Mouse (Mus musculus) megakaryocyte, embryonic 14.5 days (primary cell): Measurements from ENCODE around the gene Rtn2. TPM values are rescaled to one million over a fixed set of nuclear protein-coding genes. Genes with fewer than 3 reads are reported as not detected.

ENCODE experiments used
- H3K27me3 ChIP-seq: replicated peaks from 2 replicates; pipeline ENCODE3; 2012; ENCODE audit warnings: inconsistent platforms
- H3K36me3 ChIP-seq: replicated peaks from 2 replicates; pipeline ENCODE3; 2012; ENCODE audit warnings: low read length, inconsistent platforms, mixed read lengths
- H3K4me1 ChIP-seq: 2 replicates; pipeline ENCODE4 v1.6.1; 2012; ENCODE audit warnings: inconsistent platforms
- H3K4me3 ChIP-seq: replicated peaks from 2 replicates; pipeline ENCODE3; 2012; ENCODE audit warnings: moderate library complexity, mild to moderate bottlenecking, inconsistent platforms
- H3K9me3 ChIP-seq: 2 replicates; pipeline ENCODE4 v1.6.1; 2012; ENCODE audit warnings: inconsistent platforms
- FLI1 ChIP-seq: IDR thresholded peaks from 2 replicates; pipeline ENCODE4 v1.6.1; 2012; ENCODE audit warnings: low read length, inconsistent platforms, mixed read lengths
- GATA1 ChIP-seq: IDR thresholded peaks from 3 replicates; pipeline ENCODE4 v1.6.1; 2012; ENCODE audit warnings: mixed read lengths, low read length, inconsistent platforms, borderline replicate concordance
- polyA plus RNA-seq: library from polyadenylated mRNA; stranded (reverse); fragments of >175 nt; gene quantifications from 2 replicates; pipeline ENCODE4 v1.2.3, GENCODE M21; 2012; ENCODE audit warnings: low replicate concordance; ENCODE audit not compliant: insufficient read depth

Gene Rtn2
- polyA plus RNA-seq, 1 experiment: 6.1 TPM

DNA sequence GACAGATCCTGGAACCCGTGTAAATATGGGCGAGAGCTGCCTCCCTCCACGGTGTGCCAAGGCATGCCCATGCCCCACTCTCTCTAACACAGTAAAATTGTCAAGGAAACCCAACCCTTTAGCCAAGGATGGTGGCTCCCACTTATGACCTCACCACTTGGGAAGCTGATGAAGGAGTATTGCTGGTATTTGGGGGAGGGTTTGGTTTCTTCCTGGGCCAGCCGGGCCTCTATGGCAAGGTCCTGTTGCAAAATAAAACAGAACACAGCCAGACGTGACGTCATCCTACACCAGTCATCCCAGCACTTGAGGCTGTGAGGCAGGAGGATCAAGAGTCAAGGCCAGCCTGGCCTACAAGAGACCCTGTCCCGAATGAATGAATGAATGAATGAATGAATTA, 56.2 kb downstream of the Rtn2 start:
- H3K27me3 ChIP-seq: peaks cover 17% of the 10 kb centered on the region
- H3K4me1 ChIP-seq: peaks cover 85% of the 10 kb centered on the region
- H3K9me3 ChIP-seq: no peaks in the 10 kb centered on the region
- TF ChIP-seq GATA1: no peak
- no peak for TF ChIP-seq FLI1
- H3K36me3 ChIP-seq: peaks cover 28% of the 10 kb centered on the region
- no peak overlapping the region for H3K4me3 ChIP-seq

DNA sequence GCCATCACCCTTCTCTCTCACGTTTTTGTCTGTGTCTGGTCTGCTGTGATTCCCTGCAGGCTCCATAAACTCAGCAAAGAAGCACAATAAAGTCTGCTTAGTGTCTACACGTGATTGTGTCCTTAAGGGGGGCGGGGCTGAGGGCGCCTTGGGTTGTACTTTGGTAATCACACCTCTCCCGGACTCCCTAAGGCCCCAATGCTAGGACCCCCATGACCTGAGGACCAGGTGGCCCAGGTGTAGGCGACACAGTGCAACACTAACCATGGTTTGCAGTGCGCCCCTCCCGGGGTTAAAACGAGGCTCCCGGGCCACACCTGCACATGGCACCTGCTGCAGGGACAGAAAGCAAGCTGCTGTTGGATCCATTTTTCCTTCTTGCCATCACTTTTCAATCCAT, 58.8 kb downstream of the Rtn2 start:
- peaks cover 17% of the 10 kb centered on the region for H3K27me3 ChIP-seq
- H3K36me3 ChIP-seq: peaks cover 23% of the 10 kb centered on the region
- H3K4me1 ChIP-seq: peaks cover 85% of the 10 kb centered on the region
- TF ChIP-seq FLI1 (no peak), GATA1 (no peak)
- H3K9me3 ChIP-seq: no peaks in the 10 kb centered on the region
- H3K4me3 ChIP-seq: no peak overlapping the region

DNA sequence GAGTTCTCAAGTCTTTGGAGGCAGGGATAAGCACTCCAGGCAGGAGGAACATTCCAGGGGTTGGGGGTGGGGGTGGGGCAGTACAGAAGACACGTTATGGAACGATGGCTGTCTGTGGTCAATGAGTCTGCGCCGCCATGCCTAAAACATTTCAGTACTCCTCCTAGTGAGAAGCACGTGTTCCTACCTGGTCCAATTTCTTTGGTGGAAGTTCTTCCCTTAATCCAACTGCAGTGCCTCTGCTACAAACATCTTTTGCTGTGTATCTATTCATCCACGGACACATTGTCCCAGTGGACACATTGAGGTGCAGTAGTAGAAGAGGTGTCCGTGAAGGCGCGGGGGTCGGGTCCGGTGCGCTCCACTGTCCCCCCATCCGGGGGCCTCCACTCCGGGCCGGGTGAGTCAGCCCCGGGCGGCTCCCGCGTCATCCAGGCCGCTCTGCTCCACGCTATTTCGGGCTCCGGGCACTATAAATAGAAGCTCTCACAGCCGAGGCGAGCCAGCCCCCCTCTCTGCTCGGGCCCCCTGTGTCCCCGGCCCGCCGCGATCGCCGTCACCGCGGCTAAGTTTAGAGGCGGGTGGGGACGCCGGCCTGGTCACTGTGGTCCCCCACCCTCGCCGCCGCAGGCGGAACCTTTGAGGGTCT, 59.5 kb downstream of the Rtn2 start:
- H3K4me1 ChIP-seq: peaks cover 79% of the 10 kb centered on the region
- H3K36me3 ChIP-seq: peaks cover 20% of the 10 kb centered on the region
- TF ChIP-seq FLI1 (no peak), GATA1 (no peak)
- no peaks in the 10 kb centered on the region for H3K9me3 ChIP-seq
- H3K4me3 ChIP-seq: peak overlapping the region; percentile 90
- peaks cover 17% of the 10 kb centered on the region for H3K27me3 ChIP-seq

DNA sequence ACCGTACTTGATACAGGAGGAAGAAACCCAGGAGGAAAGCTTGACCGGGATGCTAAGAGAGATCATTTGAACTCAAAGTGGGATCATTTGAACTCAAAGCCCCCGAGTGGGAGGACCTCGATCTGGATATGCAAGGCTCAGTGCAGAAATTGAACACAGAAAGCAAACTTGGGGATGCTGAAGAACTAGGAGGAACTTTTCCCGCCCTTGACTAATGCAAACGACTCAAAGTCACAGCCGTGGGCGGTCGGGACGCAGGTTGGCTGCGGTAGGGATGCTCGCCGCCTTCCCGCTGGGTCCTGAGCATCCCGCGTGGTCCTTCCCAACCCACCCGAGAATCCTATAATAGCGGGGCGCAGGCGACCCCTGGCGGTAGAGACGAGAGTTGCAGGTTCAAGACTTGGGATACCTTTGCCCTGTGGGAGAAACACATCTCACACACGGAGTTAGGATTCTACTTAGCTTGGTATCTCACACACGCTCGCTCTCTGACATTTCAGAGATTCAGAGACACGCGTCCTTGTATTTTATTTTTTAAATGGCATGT, 60.1 kb downstream of the Rtn2 start:
- Histone ChIP-seq H3K4me3 (peak overlapping the region; percentile 90), H3K36me3 (peaks cover 14% of the 10 kb centered on the region), H3K27me3 (peaks cover 17% of the 10 kb centered on the region), H3K9me3 (no peaks in the 10 kb centered on the region), H3K4me1 (peaks cover 72% of the 10 kb centered on the region)
- no peak for TF ChIP-seq FLI1
- no peak for TF ChIP-seq GATA1

DNA sequence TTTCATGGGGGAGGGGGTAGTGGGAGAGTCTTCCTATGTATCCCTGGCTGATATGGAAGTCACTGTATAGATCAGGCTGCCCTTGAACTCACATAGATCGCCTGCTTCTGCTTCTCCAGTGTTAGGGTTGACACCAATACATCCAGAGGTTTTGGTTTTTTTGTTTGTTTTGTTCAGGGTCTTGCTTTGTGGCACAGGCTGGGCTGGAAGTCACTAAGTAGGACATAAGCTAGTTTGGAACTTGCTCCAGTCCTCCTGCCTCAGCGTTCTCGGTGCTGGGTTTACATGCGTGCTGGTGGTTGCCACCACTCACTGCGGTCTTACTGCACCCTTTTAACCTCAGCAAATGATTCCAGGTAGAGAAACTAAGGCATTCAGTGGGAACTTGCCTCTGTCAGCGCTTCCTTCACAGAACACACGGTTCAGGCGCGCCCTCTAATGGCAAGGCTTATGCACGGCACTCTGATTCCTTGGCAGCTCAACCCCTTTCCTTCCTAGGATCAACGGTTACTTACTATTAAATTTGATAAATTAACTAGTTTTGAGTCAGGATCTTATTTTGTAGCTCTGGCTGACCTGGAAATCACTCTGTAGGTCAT, 60.9 kb downstream of the Rtn2 start:
- Histone ChIP-seq H3K4me3 (peak overlapping the region; percentile 90), H3K9me3 (no peaks in the 10 kb centered on the region), H3K36me3 (peaks cover 11% of the 10 kb centered on the region), H3K27me3 (peaks cover 17% of the 10 kb centered on the region), H3K4me1 (peaks cover 65% of the 10 kb centered on the region)
- TF ChIP-seq GATA1 (no peak), FLI1 (no peak)

DNA sequence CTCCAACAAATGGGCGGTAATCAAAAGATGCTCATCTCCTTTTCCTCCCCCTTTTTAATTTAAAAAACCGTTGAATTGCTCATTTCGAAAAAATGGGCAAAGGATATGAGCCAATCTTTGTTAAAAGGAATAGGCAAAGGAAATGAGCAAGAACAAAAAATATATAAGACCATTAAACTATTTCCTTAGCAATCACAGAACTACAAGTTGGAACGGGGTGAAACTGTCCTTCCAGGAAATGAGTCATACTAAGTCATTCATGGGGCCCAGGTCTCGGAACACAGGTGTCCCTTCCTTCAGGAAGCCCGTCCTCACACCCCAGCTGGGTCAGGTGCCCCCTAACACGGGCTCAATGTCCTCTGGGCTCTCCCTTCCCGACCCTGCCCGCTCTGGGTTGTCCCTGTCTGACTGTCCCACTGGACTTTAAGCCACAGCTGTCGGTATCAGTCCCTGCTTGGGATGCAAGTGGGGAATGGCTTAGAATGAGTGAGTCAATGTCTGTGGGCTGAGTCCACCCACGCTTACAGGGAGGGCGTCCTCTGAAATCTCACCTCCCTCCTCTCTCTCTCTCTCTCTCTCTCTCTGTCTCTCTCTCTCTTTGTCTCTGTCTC, 61.9 kb downstream of the Rtn2 start, which contains the start of gene Ercc1:
Gene Ercc1, plus strand, starts transcription at position 542 of the 611 bp plus-strand sequence.
- peaks cover 17% of the 10 kb centered on the region for H3K36me3 ChIP-seq
- H3K9me3 ChIP-seq: no peaks in the 10 kb centered on the region
- H3K27me3 ChIP-seq: peaks cover 17% of the 10 kb centered on the region
- peaks cover 58% of the 10 kb centered on the region for H3K4me1 ChIP-seq
- TF ChIP-seq GATA1: no peak
- no peak for TF ChIP-seq FLI1
- peak within 1 kb of the TSS; percentile 96 for H3K4me3 ChIP-seq

DNA sequence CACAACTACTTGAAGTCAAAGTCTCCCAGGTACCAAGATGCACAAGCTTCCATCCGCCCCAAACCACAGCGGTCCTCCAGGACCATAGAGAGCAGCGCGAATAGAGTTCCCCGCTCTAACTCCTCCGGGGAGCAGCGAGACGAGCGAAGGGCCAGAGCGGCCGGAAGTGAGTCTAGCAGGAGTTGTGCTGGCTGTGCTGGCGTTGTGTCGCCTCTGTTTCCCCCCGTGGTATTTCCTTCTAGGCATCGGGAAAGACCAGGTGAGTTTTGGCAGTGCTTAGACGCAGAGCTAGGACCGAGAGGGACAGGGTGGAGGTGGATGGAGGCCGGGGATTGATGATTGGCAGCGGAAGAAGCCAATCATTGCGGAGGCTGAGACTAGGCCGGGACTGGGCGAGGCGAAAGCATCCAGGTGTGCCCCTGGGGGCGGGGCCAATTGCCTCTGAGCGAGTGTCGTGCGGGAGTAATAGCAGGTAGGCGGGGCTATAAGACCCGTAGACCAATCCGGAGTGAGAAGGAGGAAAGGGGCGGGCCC, 62.6 kb downstream of the Rtn2 start:
- TF ChIP-seq GATA1 (no peak), FLI1 (no peak)
- peaks cover 53% of the 10 kb centered on the region for H3K4me1 ChIP-seq
- H3K36me3 ChIP-seq: peaks cover 21% of the 10 kb centered on the region
- H3K27me3 ChIP-seq: peaks cover 17% of the 10 kb centered on the region
- H3K4me3 ChIP-seq: peak overlapping the region; percentile 96
- H3K9me3 ChIP-seq: no peaks in the 10 kb centered on the region

Other genes with a start within 250 kb of the Rtn2 start
- not detected in 2 replicates for gene Rsph6a, start 227.9 kb upstream of the Rtn2 start, polyA plus RNA-seq
- gene Dmwd, start 206.4 kb upstream of the Rtn2 start, polyA plus RNA-seq: 13.4 and 30.3 TPM in 2 replicates
- 7.7 and 25.2 TPM in 2 replicates for gene Dmpk, start 198.8 kb upstream of the Rtn2 start, polyA plus RNA-seq
- 11.5 and 23.2 TPM in 2 replicates for gene Six5, start 188.0 kb upstream of the Rtn2 start, polyA plus RNA-seq
- gene Gm4969, start 164.3 kb upstream of the Rtn2 start, polyA plus RNA-seq: not detected in 2 replicates
- 28.9 and 35.0 TPM in 2 replicates for gene Fbxo46, start 162.8 kb upstream of the Rtn2 start, polyA plus RNA-seq
- gene Qpctl, start 133.3 kb upstream of the Rtn2 start, polyA plus RNA-seq: 5.0 and 11.8 TPM in 2 replicates
- 50.5 and 69.4 TPM in 2 replicates for gene Snrpd2, start 132.9 kb upstream of the Rtn2 start, polyA plus RNA-seq
- 1.2 TPM in 2 replicates for gene Gipr, start 116.5 kb upstream of the Rtn2 start, polyA plus RNA-seq
- gene Eml2, start 106.2 kb upstream of the Rtn2 start, polyA plus RNA-seq: 53.9 and 56.3 TPM in 2 replicates
- 0.03 TPM in 1 of 2 replicates, not detected in the other for gene Gpr4, start 70.1 kb upstream of the Rtn2 start, polyA plus RNA-seq
- gene Opa3, start 54.3 kb upstream of the Rtn2 start, polyA plus RNA-seq: 7.3 and 11.6 TPM in 2 replicates
- 828 and 2,423 TPM in 2 replicates for gene Vasp, start 10.8 kb upstream of the Rtn2 start, polyA plus RNA-seq
- not detected in 2 replicates for gene Ppm1n, start 2.6 kb upstream of the Rtn2 start, polyA plus RNA-seq
- gene Fosb, start 27.4 kb downstream of the Rtn2 start, polyA plus RNA-seq: 12.9 and 33.1 TPM in 2 replicates
- gene Ercc1, start 62.2 kb downstream of the Rtn2 start, polyA plus RNA-seq: 36.5 and 52.2 TPM in 2 replicates
- gene Cd3eap, start 76.9 kb downstream of the Rtn2 start, polyA plus RNA-seq: 13.3 and 50.4 TPM in 2 replicates
- gene Ppp1r13l, start 77.1 kb downstream of the Rtn2 start, polyA plus RNA-seq: 21.5 and 54.3 TPM in 2 replicates
- 24.2 and 30.8 TPM in 2 replicates for gene Ercc2, start 99.4 kb downstream of the Rtn2 start, polyA plus RNA-seq
- gene Klc3, start 121.5 kb downstream of the Rtn2 start, polyA plus RNA-seq: 1.3 TPM in 1 of 2 replicates, not detected in the other
- 0.96 TPM in 1 of 2 replicates, not detected in the other for gene Ckm, start 122.2 kb downstream of the Rtn2 start, polyA plus RNA-seq
- 102 and 169 TPM in 2 replicates for gene Mark4, start 176.2 kb downstream of the Rtn2 start, polyA plus RNA-seq
- 40.8 and 53.6 TPM in 2 replicates for gene Exoc3l2, start 180.7 kb downstream of the Rtn2 start, polyA plus RNA-seq
- gene Bloc1s3, start 225.7 kb downstream of the Rtn2 start, polyA plus RNA-seq: 5.5 and 6.5 TPM in 2 replicates
- gene Trappc6a, start 225.8 kb downstream of the Rtn2 start, polyA plus RNA-seq: 608 and 613 TPM in 2 replicates
- gene Nkpd1, start 235.2 kb downstream of the Rtn2 start, polyA plus RNA-seq: 1.3 and 2.9 TPM in 2 replicates